Mouse (Mus musculus) spleen, adult 2 months (tissue): Measurements from ENCODE around the gene Lin54. TPM values are rescaled to one million over a fixed set of nuclear protein-coding genes. Genes with fewer than 3 reads are reported as not detected.

ENCODE experiments used
- DNase-seq, 2 experiments: peaks; one replicate each; pipeline versions ENCODE4 v3.0.0 to v3.0.0-alpha.2; 2012 to 2021; ENCODE audit warnings: low spot score in 2 of 2, low read depth in 1 of 2
- H3K27ac ChIP-seq: fragments of 200-500 bp; 2 replicates; pipeline ENCODE4 v1.5.1; 2012; ENCODE audit warnings: low read length, inconsistent platforms; ENCODE audit not compliant: insufficient read depth
- H3K27me3 ChIP-seq: fragments of 200-500 bp; 2 replicates; pipeline ENCODE4 v1.6.1; 2012; ENCODE audit warnings: mild to moderate bottlenecking, moderate library complexity, low read length, inconsistent platforms; ENCODE audit not compliant: control insufficient read depth, insufficient read depth
- H3K36me3 ChIP-seq: fragments of 200-500 bp; 2 replicates; pipeline ENCODE4 v1.6.1; 2012; ENCODE audit warnings: mild to moderate bottlenecking, low read length, inconsistent platforms; ENCODE audit not compliant: control insufficient read depth, insufficient read depth
- H3K4me1 ChIP-seq: fragments of 200-500 bp; 2 replicates; pipeline ENCODE4 v1.6.1; 2011; ENCODE audit warnings: inconsistent platforms; ENCODE audit not compliant: control insufficient read depth, insufficient read depth, insufficient read length
- H3K4me3 ChIP-seq: fragments of 200-500 bp; 2 replicates; pipeline ENCODE4 v1.5.1; 2011; ENCODE audit warnings: mild to moderate bottlenecking, inconsistent platforms; ENCODE audit not compliant: insufficient read depth, insufficient read length; ENCODE audit errors: extremely low read depth
- CTCF ChIP-seq: fragments of 200-500 bp; IDR thresholded peaks from 2 replicates; pipeline ENCODE4 v1.5.1; 2011; ENCODE audit warnings: mild to moderate bottlenecking, inconsistent platforms; ENCODE audit not compliant: insufficient read depth, insufficient read length, insufficient replicate concordance; ENCODE audit errors: extremely low read depth
- POLR2A ChIP-seq: fragments of 200-500 bp; IDR thresholded peaks from 2 replicates; pipeline ENCODE4 v1.6.1; 2011; ENCODE audit warnings: low read depth, low read length, inconsistent platforms
- WGBS: fragments of 180-500 bp; shearing (Covaris S2); methylation state at CpG from one replicate; pipeline ENCODE4 v1.1.7; 2018; 5-methylcytosine and 5-hydroxymethylcytosine counted together
- polyA plus RNA-seq: library from polyadenylated mRNA; depleted of rRNA; stranded (reverse); fragments of >200 nt; gene quantifications from 2 replicates; pipeline ENCODE4 v1.2.3, GENCODE M21; 2012; rRNA removed

The Lin54 gene
- polyA plus RNA-seq, 1 experiment = 3.4 TPM

- no peak overlapping the region for H3K27ac ChIP-seq
- 88% methylated on average over 3 of the region's 3 CpGs for WGBS
Measured at GRCm38 (mm10) chr5:100412886-100413285, 87.6 kb downstream of the Lin54 start.

GRCm38 (mm10) chr5:100410281-100410680 is 90.2 kb downstream of the Lin54 start:
- Histone ChIP-seq H3K27ac (no peak overlapping the region), H3K36me3 (peaks cover 5% of the 10 kb centered on the region; the same call in 1 of the 2 replicates), H3K4me3 (no peak overlapping the region), H3K4me1 (peaks cover 3% of the 10 kb centered on the region; the same call in 1 of the 2 replicates), H3K27me3 (no peaks in the 10 kb centered on the region)
- WGBS = 80% methylated on average over 5 of the region's 5 CpGs
- DNase-seq = no peak
- TF ChIP-seq POLR2A = no peak
- no peak for TF ChIP-seq CTCF

More at GRCm38 (mm10) chr5:100412886-100413285, 87.6 kb downstream of the Lin54 start:
- peaks cover 5% of the 10 kb centered on the region; the same call in 1 of the 2 replicates for H3K4me1 ChIP-seq
- no peaks in the 10 kb centered on the region for H3K27me3 ChIP-seq
- no peak for DNase-seq
- H3K4me3 ChIP-seq = no peak overlapping the region
- H3K36me3 ChIP-seq = peaks cover 2% of the 10 kb centered on the region; the same call in 1 of the 2 replicates
- TF ChIP-seq CTCF (no peak), POLR2A (no peak)

- no peak for TF ChIP-seq POLR2A
- TF ChIP-seq CTCF = no peak
- no peak for DNase-seq
- Histone ChIP-seq H3K4me1 (no peaks in the 10 kb centered on the region), H3K27me3 (no peaks in the 10 kb centered on the region), H3K36me3 (peaks cover 15% of the 10 kb centered on the region), H3K4me3 (no peak overlapping the region), H3K27ac (no peak overlapping the region)
- WGBS = 87% methylated on average over 5 of the region's 5 CpGs
Measured at GRCm38 (mm10) chr5:100408485-100408884, 92.0 kb downstream of the Lin54 start.

GRCm38 (mm10) chr5:100396753-100397152 is 103.7 kb downstream of the Lin54 start:
- TF ChIP-seq POLR2A = no peak
- no peak for TF ChIP-seq CTCF
- DNase-seq = no peak
- WGBS = 94% methylated on average over 3 of the region's 3 CpGs
- H3K27ac ChIP-seq = no peak overlapping the region
- no peaks in the 10 kb centered on the region for H3K4me1 ChIP-seq
- H3K36me3 ChIP-seq = peaks cover 28% of the 10 kb centered on the region
- no peaks in the 10 kb centered on the region for H3K27me3 ChIP-seq
- H3K4me3 ChIP-seq = no peak overlapping the region

- Histone ChIP-seq H3K4me3 (no peak overlapping the region), H3K27ac (no peak overlapping the region), H3K4me1 (no peaks in the 10 kb centered on the region), H3K36me3 (peaks cover 31% of the 10 kb centered on the region), H3K27me3 (no peaks in the 10 kb centered on the region)
- DNase-seq = no peak
- TF ChIP-seq CTCF (no peak), POLR2A (no peak)
- 75% methylated on average over 3 of the region's 3 CpGs for WGBS
Measured at GRCm38 (mm10) chr5:100393681-100394080, 106.8 kb downstream of the Lin54 start.

- Histone ChIP-seq H3K4me1 (no peaks in the 10 kb centered on the region), H3K27me3 (no peaks in the 10 kb centered on the region), H3K4me3 (no peak overlapping the region), H3K36me3 (peaks cover 34% of the 10 kb centered on the region), H3K27ac (no peak overlapping the region)
- no peak for DNase-seq
- TF ChIP-seq CTCF = no peak
- no peak for TF ChIP-seq POLR2A
- WGBS = 94% methylated on average over 20 of the region's 20 CpGs
Measured at GRCm38 (mm10) chr5:100392436-100392955, 107.9 kb downstream of the Lin54 start.

Other genes with a start within 250 kb of the Lin54 start
- gene Sec31a, start 84.4 kb downstream of the Lin54 start, polyA plus RNA-seq = 122 and 150 TPM in 2 replicates
- gene Cops4, start 17.7 kb upstream of the Lin54 start, polyA plus RNA-seq = 9.4 and 9.9 TPM in 2 replicates
- gene Plac8, start 71.6 kb upstream of the Lin54 start, polyA plus RNA-seq = 322 and 350 TPM in 2 replicates
- 43.1 and 84.8 TPM in 2 replicates for gene Coq2, start 174.5 kb upstream of the Lin54 start, polyA plus RNA-seq
- 7.3 and 22.2 TPM in 2 replicates for gene Hpse, start 219.1 kb upstream of the Lin54 start, polyA plus RNA-seq